Mouse (Mus musculus): ENCODE measurements around the gene Phf10.
"Not testable (repeated sequence)": the region's sequence is repeated elsewhere in the genome, so short reads cannot be mapped to it uniquely, and the experiment has no call there.

The Phf10 gene

DNA sequence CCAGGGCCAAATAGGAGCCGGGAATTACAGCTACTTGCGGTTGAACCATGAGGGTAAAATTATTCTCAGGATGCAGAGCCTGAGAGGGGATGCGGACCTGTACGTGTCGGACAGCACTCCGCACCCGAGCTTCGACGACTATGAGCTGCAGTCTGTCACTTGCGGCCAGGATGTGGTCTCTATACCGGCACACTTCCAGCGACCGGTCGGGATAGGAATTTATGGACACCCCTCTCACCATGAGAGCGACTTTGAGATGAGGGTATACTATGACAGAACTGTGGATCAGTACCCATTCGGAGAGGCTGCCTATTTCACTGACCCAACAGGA, 17.4 kb downstream of the Phf10 start:
- no peak for DNase-seq (ENCODE audit: extremely low read depth, insufficient read length, low spot score)

DNA sequence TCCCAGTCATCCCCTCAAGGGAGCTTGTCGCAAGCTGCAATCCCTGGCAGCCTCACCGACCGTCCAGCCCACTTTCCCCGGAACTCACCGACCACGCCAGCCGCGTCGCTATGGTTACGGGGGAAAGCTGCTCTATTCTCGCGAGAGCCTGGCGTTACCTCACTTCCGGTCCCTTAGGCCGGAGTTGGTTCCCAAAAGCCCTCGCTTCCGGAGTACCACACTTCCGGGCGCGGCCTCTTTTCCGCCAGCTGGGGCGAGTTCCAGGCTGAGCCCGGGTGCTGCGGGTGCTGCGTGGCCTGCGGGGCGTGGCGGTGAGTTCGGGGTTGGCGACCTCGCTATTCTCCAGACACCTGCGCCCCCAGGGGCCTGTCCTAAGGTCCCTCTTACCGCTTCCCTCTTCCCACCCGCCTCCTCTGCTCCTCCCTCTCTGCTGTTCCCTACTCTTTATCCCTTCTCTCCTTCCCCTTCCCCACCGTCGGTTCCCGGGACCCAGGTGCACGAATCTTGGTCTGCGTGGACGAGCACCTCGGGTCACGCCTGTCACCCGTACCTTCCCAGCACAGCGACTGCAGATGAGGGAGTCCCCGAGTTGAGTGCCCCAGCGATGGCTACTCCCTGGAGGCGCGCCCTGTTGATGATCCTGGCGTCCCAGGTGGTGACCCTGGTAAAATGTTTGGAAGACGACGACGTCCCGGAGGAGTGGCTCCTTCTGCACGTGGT, 17.9 kb downstream of the Phf10 start, which contains the start of the genes Wdr27 and 1600012H06Rik:
Wdr27 (minus strand) TSS at position 150 of the 720 bp plus-strand sequence.
1600012H06Rik (plus strand) TSS at position 176 of the 720 bp plus-strand sequence.
- peak; percentile 98 for DNase-seq (ENCODE audit: extremely low read depth, insufficient read length, low spot score)

- DNase-seq (ENCODE audit: extremely low read depth, insufficient read length, low spot score), result not testable (repeated sequence)
These were observed 18.9 kb downstream of the Phf10 start for GRCm38 (mm10) chr17:14942181-14942580.

DNA sequence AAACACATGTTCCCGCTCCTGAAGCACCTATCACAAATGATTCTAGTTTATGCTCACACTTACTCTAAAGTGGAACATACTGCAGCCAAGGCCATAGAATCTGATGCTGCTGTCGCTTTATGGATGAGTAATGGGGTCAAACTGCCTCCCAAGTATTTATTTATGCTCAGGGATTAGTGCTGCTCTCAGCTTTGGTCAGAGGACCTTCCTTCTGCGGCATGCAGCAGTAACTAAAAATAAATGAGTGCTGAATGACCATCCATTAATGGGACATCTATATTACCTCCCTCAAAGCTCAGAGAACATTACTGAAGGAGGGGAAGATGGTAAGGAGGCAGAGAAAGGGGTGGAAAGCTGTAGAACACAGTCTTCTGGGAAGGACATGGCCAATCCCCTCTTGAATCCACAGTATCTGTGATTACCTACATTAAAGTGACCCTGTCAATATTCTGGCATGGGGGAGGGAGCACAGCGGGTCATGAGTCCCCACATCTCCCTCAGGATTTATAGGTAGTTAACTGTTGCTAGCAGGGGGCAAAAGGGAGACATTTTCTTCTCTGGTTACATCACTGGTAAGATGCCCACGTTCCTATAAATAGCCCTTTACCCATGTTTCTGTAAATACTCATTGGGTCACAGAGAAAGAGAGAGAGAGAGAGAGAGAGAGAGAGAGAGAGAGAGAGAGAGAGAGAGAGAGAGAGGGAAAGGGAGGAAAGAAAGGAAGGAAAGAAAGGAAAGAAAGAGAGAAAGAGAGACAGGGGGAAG, 25.1 kb downstream of the Phf10 start:
- no peak for DNase-seq (ENCODE audit: extremely low read depth, insufficient read length, low spot score)

- not testable (repeated sequence) for DNase-seq (ENCODE audit: extremely low read depth, insufficient read length, low spot score)
These were observed 25.8 kb downstream of the Phf10 start for GRCm38 (mm10) chr17:14935280-14935679.

DNA sequence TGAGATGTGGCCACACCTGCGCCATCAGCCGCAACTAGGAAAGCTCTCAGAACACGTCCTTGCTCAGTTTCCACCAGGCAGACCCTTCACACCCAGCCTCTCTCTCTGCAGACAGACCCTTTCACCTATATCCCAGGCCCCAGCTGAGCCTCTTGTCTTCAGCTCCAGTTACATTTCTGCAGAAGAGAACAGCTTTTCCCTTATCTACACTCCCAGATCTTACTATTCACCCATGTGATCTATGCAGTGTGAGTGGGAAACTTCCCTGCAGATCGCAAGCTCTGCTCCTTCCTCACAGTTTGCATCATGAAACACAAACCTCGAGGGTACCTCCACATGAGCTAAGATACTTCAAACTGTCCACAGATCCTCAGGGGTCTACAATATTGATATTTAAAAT, 29.6 kb downstream of the Phf10 start:
- no peak for DNase-seq (ENCODE audit: extremely low read depth, insufficient read length, low spot score)

DNA sequence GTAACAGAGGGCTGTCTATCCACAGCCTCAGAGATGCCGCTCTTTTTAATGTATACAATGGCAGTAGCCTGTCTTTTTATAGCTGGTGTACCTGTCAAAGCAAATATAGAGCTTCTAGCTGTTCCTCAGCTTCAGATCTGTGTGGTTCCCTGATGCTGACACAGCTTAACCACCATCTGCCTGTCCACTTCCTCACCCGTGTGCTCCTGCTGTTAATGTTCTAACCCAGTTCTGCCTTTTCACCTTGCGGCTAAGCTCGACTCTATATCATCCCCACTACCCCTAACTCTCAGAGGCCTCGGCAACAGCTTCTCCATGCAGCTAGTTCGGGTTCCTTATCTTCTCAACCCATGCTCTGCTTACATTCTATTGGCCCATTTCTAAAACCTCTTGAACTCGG, 30.4 kb downstream of the Phf10 start:
- DNase-seq (ENCODE audit: extremely low read depth, insufficient read length, low spot score), result no peak

- no peak for DNase-seq (ENCODE audit: extremely low read depth, insufficient read length, low spot score)
These were observed 32.4 kb downstream of the Phf10 start for GRCm38 (mm10) chr17:14928631-14929030.

- no peak for DNase-seq (ENCODE audit: extremely low read depth, insufficient read length, low spot score)
These were observed 33.3 kb downstream of the Phf10 start for GRCm38 (mm10) chr17:14927644-14928218.

DNA sequence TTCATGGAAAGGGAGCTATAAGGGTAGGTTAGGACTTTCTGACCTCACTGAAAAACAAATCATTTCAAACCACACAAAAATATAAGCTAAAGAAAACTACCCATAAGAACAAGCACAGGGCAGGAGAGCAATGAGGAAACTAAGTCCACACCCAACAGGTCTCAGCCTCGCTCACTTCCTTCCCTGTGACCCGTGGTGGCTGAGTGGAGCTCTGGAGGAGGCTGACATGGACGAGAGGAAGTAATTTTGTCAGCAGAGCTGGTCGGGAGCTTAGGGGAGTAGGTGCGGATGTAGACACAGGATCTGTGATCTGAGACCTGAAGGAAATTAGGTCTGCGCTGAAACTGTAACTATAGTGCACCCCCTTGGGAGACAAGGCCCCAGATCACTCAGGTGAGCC, 39.5 kb downstream of the Phf10 start:
- no peak for DNase-seq (ENCODE audit: extremely low read depth, insufficient read length, low spot score)

- no peak for DNase-seq (ENCODE audit: extremely low read depth, insufficient read length, low spot score)
These were observed 43.2 kb downstream of the Phf10 start for GRCm38 (mm10) chr17:14917866-14918265.

GRCm38 (mm10) chr17:14914401-14914800, 46.7 kb downstream of the Phf10 start:
- DNase-seq (ENCODE audit: extremely low read depth, insufficient read length, low spot score), result no peak

GRCm38 (mm10) chr17:14912981-14913380, 48.1 kb downstream of the Phf10 start:
- DNase-seq (ENCODE audit: extremely low read depth, insufficient read length, low spot score), result no peak

DNA sequence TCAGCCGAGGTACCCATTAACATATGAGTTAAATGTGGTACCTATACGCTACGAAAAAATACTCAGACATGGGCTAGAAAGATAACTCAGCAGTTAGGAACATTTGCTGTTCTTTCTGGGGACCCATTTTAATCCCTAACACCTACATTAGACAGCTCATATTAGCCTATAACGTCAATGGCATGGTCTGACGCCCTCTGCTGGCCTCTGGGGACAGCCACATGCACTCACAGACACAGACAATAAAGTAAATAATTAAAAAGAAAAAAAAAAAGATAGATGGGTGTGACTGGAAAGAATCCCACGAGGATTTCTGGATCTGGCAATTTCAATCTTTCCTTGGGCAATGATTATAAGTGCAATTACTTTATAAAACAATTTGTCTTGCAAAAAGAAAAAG, 48.7 kb downstream of the Phf10 start:
- DNase-seq (ENCODE audit: extremely low read depth, insufficient read length, low spot score), result no peak

DNA sequence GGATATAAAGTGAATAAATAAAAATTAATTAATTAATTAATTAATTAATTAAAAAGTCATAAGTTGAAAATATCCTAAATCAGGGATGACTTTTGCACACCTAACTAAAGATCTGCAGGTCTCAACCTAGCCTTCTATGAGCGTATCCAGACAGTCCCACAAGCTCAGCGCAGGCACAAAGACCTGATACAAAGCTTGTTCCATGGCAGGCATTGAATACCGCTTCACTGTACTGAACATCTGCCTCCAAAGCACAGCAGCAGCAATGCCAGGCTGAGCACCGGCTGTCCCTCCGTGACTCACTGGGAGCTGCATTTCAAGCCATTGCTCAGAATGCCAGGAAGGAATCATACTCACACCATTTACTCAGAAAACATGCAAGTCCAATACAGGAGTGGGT, 50.3 kb downstream of the Phf10 start:
- DNase-seq (ENCODE audit: extremely low read depth, insufficient read length, low spot score), result no peak

GRCm38 (mm10) chr17:14909331-14909730, 51.7 kb downstream of the Phf10 start:
- DNase-seq (ENCODE audit: extremely low read depth, insufficient read length, low spot score), result no peak

GRCm38 (mm10) chr17:14907136-14907535, 53.9 kb downstream of the Phf10 start:
- no peak for DNase-seq (ENCODE audit: extremely low read depth, insufficient read length, low spot score)

DNA sequence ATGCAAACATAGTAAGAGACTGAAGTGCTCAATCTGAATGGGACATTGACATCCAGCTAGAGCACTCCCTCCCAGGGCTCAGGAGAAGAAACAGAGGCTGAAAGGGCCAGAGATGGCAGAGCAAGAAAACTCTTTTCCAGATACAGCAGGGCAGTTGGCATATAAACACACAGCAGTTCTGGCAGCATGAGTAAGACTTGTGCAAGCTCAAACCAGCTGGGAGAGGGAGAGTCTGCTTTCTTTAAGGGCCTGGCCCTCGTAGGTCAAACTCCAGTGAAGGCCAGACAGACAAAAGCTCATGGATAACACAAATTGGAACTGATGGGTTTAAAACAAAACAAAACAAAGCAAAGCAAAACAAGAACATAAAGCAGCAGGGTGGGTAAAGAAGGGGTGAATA, 54.5 kb downstream of the Phf10 start:
- DNase-seq (ENCODE audit: extremely low read depth, insufficient read length, low spot score), result peak; percentile 38

DNA sequence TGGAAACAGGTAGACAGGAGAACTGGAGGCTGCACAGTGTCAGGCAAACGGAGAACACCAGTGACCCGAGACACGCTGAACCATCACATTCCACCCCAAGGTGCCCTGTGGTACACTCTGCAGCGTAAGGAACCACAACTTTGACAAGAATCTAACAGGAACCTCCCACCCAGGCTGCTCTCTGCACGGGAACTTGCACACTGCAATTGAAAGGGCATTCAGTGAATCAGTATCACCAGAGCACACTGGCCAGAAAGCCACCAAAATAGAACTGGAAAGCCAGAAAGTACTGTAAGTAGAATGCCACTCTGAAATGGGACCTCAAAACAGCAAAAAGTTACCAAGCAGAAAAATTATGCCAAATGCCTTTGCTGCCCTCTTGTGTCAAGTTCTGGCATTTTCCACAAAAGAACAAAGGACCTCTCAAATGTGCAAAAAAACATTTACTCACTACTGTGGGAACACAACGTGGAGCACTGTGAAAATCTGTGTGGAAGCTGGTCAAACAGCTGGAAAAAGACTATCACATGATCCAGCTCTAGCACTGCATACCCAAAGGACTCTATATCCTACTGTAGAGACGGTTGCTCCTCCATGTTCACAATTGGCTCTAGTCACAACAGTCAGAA, 56.3 kb downstream of the Phf10 start:
- DNase-seq (ENCODE audit: extremely low read depth, insufficient read length, low spot score), result peak; percentile 57

- no peak for DNase-seq (ENCODE audit: extremely low read depth, insufficient read length, low spot score)
These were observed 56.9 kb downstream of the Phf10 start for GRCm38 (mm10) chr17:14904206-14904605.

- no peak for DNase-seq (ENCODE audit: extremely low read depth, insufficient read length, low spot score)
These were observed 57.9 kb downstream of the Phf10 start for GRCm38 (mm10) chr17:14903212-14903611.
